Mouse (Mus musculus): ENCODE results near the gene Lonp1. TPM values are rescaled to one million over a fixed set of nuclear protein-coding genes. Genes with fewer than 3 reads are reported as not detected.
A peak's percentile ranks its signal among the peaks of the same experiment; 100 is the strongest.

Lonp1 gene
- total RNA-seq, 2 experiments from 2014 or later = 58.1 to 59.2 TPM

- DNase-seq (ENCODE audit: low spot score in 2 of 2) = peak in 1 of 2 experiments; percentile 59
These were observed 33.0 kb downstream of the Lonp1 start for GRCm38 (mm10) chr17:56593527-56594271.

- no peak for DNase-seq (ENCODE audit: low spot score in 2 of 2)
These were observed 34.1 kb downstream of the Lonp1 start for GRCm38 (mm10) chr17:56592553-56592952.

DNA sequence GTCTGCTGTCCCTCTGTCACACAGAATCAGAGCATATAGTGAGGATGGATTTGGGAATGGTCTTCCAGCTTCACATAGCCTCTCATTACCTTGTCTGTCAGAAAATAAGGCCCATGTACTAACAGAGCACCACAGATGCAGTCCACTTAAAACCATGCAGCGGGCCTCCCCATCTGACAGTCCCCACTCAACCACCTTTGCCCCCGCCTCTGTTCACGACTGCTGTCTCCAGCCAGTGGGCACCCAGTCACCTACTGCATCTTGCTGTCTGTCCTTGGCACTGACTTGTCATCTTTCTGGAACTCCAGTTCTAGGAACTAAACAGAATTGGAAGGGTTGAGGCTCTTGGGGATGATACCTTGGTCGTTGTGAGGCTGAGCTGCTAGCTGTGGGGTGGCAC lies 37.8 kb downstream of the Lonp1 start:
- DNase-seq (ENCODE audit: low spot score in 2 of 2) = no peak

DNA sequence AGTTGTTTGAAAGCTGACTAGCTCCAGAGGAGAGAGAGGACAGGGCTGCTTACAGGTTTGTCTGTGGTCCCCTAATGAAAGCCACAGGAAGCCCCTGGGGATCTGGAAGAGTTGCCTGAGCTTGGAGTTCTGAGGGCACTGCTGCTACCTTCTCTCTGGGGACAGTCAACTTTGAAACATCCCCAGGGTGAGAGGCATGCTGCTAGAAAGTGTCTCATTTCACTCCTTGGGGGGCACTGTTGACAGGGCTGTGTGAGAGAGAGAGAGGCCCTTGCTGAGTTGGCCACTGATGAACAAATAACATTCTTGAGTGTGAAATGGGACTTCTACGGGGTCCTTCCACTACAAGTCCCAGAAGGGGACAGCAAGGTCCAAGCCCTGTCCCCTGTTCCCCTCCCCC lies 38.9 kb downstream of the Lonp1 start:
- DNase-seq (ENCODE audit: low spot score in 2 of 2) = no peak

GRCm38 (mm10) chr17:56585171-56585821 lies 41.4 kb downstream of the Lonp1 start:
- DNase-seq (ENCODE audit: low spot score in 2 of 2) = peak in 1 of 2 experiments; percentile 61

DNA sequence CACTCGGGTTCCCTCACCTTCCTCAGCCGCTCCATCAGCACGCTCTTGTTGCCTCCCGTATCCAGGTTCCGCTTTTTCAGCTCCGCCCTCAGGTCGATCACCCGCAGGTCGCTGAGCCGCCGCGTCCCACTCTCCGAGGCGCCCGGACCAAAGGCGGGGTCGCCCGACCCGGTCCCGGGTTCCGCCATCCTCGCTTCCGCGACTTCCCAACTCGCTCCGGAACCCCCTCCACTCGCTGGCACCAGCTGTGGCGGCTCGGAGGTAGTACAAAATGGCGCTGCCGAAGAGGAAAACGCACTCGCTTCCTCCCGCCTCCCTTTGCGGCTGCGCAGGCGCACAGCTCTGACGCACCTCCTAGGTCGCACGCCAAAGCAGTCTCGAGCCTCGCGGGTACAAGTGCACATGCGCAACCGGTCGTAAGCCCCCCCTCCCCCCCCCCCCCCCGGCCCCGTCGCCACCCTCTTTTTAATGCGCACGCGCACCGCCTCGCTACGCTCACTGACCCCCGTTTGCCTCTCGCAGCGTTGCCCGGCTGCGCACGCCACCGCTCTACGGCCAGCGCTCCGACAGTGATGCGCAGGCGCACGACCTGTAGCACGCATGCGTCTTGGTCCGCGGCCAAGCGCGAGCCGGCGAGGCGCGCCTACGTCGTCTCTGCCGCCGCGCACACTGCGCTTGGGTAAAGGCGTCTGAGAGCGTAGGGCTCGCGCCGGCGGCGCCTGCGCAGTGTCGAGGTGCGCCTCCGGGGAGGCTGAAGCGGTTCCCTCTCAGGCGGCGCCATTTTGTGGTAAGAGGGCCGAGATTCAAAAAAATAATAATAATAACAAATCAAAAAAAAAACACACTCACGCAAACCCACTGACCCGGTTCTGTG lies 42.2 kb downstream of the Lonp1 start, which contains the start of the genes Safb2 and Safb:
Gene Safb2 (minus strand): TSS at position 329 of the 874 bp plus-strand sequence.
Gene Safb (plus strand): TSS at position 569 of the 874 bp plus-strand sequence.
- peak; percentile 99 for DNase-seq (ENCODE audit: low spot score in 2 of 2)

- peak in 1 of 2 experiments; percentile 42 for DNase-seq (ENCODE audit: low spot score in 2 of 2)
These were observed 43.0 kb downstream of the Lonp1 start for GRCm38 (mm10) chr17:56583611-56584256.

DNA sequence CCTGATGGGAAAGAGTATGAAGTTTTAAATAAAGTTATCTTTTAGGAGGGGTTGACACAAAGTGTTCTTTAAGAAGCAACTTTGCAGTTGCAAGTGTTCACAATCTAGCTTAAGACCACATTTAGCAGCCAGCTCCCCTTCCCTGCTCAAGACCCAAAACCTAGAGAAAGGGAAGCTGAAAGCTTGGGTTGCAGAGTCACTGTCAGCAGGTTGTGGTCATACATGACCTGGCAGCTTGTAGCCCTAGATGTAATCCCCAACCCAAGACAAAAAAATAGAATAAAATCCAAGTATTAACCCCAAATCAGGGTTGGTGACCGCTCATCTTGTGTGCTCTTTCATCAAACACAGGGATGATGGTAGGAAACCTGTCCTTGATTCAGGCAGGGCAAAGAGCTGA lies 43.6 kb downstream of the Lonp1 start:
- DNase-seq (ENCODE audit: low spot score in 2 of 2) = no peak

DNA sequence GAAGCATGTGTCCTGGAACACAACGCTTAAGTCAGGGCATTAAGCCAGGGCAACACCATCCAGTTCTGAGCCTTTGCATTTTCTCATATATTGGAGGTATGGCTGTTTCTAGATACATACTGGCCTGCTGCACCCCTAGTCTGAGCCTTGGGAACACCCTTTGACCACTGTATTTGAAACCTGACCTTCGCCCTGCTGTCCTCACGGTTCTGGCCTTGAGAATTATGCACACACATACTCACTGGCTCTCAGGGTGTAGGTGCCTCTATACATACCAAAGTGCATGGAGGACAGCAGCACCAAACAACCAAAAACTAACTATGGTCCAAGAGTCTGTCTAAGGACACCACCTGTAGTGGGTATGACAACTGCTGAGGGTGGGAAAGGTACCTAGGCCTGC lies 53.7 kb downstream of the Lonp1 start:
- DNase-seq (ENCODE audit: low spot score in 2 of 2) = no peak

- DNase-seq (ENCODE audit: low spot score in 2 of 2) = no peak
These were observed 54.5 kb downstream of the Lonp1 start for GRCm38 (mm10) chr17:56572154-56572553.

GRCm38 (mm10) chr17:56570287-56570686 lies 56.4 kb downstream of the Lonp1 start:
- DNase-seq (ENCODE audit: low spot score in 2 of 2) = no peak

DNA sequence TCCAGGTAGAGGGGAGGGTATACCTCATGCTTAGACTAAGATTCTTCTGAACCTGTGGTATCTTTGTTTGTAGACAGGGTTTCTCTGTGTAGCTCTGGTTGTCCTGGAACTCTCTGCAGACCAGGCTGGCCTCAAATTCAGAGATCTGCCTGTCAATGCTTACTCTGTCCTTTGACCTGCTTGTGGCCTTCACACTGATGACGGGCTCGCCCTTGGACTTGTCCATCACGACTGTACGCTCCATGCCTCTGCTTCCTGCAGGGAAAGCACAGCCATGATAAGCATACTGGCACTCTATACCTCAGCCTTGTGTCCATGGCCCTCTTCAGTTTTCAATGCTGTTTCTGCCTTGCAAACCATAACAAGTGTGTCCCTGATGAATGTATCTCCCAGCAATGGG lies 59.3 kb downstream of the Lonp1 start:
- no peak for DNase-seq (ENCODE audit: low spot score in 2 of 2)

- DNase-seq (ENCODE audit: low spot score in 2 of 2) = no peak
These were observed 59.8 kb downstream of the Lonp1 start for GRCm38 (mm10) chr17:56566918-56567317.

GRCm38 (mm10) chr17:56566293-56566692 lies 60.4 kb downstream of the Lonp1 start:
- DNase-seq (ENCODE audit: low spot score in 2 of 2) = no peak

Other genes starting within 250 kb of the Lonp1 start
- 100 to 1,000 TPM; 115 TPM for gene Ptprs, start 150.4 kb downstream of the Lonp1 start, total RNA-seq (2021)
- not detected for gene Znrf4, start 114.5 kb downstream of the Lonp1 start, total RNA-seq (2021)
- gene Gm20219, start 72.5 kb downstream of the Lonp1 start, total RNA-seq (2021) = 1 to 10 TPM in 1 of 2 experiments, under 1 TPM in 1; 0.83 to 1.4 TPM
- gene Safb2, start 42.3 kb downstream of the Lonp1 start, total RNA-seq (2021) = 10 to 100 TPM; 56.4 to 78.9 TPM
- gene Safb, start 42.1 kb downstream of the Lonp1 start, total RNA-seq (2021) = 100 to 1,000 TPM in 1 of 2 experiments, 10 to 100 TPM in 1; 96.9 to 117 TPM
- gene 2410015M20Rik, start 17.1 kb downstream of the Lonp1 start, total RNA-seq (2021) = 100 to 1,000 TPM; 232 to 255 TPM
- 1,000 to 10,000 TPM; 1,009 to 1,061 TPM for gene Rpl36, start 13.5 kb downstream of the Lonp1 start, total RNA-seq (2021)
- not detected for gene Catsperd, start 1.3 kb upstream of the Lonp1 start, total RNA-seq (2021)
- gene Ranbp3, start 46.4 kb upstream of the Lonp1 start, total RNA-seq (2021) = 10 to 100 TPM; 58.6 to 59.4 TPM
- gene Ndufa11, start 90.9 kb upstream of the Lonp1 start, total RNA-seq (2021) = 100 to 1,000 TPM; 358 to 365 TPM
- gene Vmac, start 91.1 kb upstream of the Lonp1 start, total RNA-seq (2021) = 1 to 10 TPM; 7.5 to 8.0 TPM
- gene Nrtn, start 130.6 kb upstream of the Lonp1 start, total RNA-seq (2021) = 1 to 10 TPM; 1.0 to 1.9 TPM
- 10 to 100 TPM; 21.6 to 21.7 TPM for gene Dus3l, start 137.9 kb upstream of the Lonp1 start, total RNA-seq (2021)
- under 1 TPM; 0.47 to 0.49 TPM for gene Prr22, start 143.4 kb upstream of the Lonp1 start, total RNA-seq (2021)
- 10 to 100 TPM in 1 of 2 experiments, 1 to 10 TPM in 1; 8.2 to 10.6 TPM for gene Rfx2, start 204.1 kb upstream of the Lonp1 start, total RNA-seq (2021)
- not detected for gene Acsbg2, start 247.6 kb upstream of the Lonp1 start, total RNA-seq (2021)
- gene 1700061G19Rik, start 248.6 kb upstream of the Lonp1 start, total RNA-seq (2021) = not detected

Data from gastrocnemius, postnatal 4 days (tissue).